Mouse (Mus musculus) thymus, postnatal 10 days (tissue): ENCODE results near the gene Hs2st1.

ENCODE experiments used
- DNase-seq, 2 experiments: peaks; one replicate each; pipeline ENCODE4 v3.0.0; 2021; ENCODE audit warnings: low spot score in 2 of 2

Hs2st1 gene

DNA sequence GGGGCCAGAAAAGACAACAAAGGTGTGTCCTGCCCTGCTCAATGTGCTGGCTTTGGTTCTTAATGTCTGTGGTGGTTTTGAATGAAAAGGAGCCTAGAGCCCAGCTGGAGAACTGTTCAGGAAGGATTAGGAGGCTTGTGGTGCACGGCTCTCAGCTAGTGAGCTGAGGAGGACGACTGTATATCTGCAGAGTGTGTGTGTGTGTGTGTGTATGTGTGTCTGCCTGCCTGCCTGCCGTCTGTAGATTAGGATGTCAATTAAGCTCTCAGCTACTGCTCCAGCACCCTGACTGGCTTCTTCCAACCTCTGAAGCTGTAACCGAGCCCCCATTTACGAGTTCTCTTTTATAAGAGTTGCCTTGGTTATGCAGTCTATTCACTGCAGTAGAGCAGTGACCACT lies 62.1 kb downstream of the Hs2st1 start:
- no peak for DNase-seq

DNA sequence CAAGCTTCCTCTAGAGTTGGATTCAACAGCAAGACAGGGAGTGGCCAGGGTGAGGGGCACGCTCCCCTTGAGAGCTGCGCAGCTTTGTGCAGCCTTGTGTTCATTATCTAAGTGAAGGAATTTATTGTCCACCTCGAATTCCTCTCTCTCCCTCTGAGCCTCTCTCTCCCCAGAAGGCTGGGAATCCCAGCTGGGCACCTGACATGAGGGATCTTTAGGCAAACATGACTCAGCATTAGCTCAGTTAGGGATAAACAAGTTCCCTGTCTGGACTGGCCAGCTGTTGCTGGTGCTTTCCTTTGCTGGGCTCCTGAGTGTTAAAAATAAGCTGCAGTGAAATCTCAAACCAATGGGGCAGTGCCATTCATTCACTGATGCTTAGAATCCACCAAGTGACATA lies 63.8 kb downstream of the Hs2st1 start:
- DNase-seq, result no peak

DNA sequence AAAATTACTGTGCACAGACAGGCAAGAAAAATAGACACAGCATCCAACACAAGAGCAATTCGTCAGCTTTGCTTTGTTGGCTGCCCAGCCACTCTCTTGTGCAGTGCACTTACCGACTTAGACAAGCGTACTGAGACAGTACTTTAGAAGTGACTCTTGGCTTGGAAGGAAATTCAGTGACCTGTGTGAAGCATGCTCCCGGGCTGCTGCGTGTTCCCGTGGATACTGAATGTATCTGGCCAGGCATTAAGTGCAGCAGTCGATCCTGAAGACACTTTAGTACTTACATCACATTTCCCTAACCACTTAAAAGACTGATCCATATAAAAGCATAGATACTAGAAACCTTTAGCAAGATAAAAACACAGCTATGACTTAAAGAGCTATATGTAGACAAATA lies 68.1 kb downstream of the Hs2st1 start:
- no peak for DNase-seq

DNA sequence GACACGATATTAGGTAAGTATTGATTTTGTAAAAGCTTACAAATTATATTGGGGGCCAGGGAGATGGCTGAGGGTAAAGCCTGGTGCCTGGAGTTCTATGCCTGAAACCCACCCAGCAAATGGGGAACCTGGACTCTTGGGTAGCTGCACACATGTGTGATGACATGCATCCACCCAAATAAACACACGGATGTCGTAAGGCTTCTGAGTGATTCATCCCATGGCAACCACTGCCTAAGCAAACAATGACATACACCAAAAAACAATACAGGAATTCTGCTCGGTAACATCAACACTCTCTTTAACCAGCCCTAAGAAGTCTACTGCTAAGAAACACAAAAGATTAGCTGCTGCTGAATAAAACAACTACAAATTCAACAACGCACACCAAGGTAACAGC lies 73.2 kb downstream of the Hs2st1 start:
- DNase-seq, result no peak

DNA sequence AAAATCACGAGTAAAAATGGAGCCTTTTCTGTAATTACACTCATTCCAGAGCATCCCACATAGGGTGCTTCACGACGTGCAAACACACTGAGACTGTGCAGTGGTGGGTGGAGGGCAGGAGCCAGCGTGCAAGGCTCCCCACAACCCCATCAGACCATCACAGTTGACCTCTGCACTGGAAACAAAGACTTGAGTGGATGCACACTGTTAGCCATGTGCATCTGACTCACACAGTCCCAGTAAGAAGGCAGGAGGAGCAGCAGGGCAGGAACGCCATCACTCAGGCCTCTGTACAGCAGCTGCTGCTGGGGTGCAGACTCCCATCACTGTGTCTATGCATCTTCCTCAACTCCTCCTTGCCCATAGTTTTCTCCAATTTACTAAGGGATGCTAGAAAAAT lies 75.1 kb downstream of the Hs2st1 start:
- DNase-seq, result no peak

DNA sequence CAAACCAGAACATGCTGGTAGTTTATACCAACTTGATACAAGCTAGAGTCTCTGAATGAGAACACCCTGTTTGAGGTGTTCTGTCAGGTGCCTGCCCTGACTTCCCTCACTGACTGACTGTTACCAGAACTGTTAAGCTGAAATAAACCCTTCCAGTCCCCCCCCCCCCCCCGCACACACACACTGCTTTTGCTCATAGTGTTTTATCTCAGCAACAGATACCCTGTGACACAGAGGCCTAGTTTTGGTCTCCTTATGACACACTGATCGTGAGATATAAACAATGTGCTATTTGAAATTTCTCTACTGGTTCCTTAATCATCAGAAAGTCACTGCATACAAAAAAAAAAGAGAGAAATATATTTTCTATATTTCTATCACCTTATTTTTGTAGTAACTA lies 81.2 kb downstream of the Hs2st1 start:
- no peak for DNase-seq

DNA sequence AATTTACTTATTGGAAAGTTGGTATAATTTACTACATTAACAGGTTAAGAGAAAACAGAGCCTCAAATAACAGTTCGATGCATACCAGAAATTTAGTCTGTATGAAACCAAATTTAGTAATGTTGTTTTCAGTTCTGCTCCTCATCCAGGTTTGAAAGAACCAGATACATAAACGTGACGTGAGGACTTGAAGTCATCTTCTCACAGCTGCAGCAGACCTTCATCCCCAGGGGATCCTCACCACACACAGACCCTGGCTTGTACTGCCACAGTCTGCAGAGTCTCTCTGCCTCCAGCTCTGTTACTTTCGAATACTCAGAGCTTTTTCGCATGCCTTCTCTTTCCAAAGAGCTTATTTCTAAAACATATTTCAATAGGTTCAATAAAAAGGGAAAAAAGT lies 89.4 kb downstream of the Hs2st1 start:
- DNase-seq, result no peak

DNA sequence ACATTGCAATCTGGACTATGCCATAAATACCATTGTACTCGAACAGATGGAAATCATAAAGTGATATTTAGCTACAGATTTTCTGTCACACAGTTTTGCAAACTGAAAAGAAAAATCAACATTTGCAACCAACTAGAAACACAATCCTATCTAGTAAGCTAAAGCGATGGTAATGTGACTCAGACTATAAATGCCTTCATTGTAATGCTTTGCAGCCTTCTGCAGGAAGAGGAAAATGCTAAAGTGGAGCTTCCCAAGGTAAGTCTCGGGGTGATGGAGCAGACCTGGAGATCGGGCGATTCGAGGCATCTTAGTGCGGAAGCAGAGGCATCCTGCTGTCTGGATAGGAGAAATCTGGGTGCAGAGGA lies 91.6 kb downstream of the Hs2st1 start:
- no peak for DNase-seq

DNA sequence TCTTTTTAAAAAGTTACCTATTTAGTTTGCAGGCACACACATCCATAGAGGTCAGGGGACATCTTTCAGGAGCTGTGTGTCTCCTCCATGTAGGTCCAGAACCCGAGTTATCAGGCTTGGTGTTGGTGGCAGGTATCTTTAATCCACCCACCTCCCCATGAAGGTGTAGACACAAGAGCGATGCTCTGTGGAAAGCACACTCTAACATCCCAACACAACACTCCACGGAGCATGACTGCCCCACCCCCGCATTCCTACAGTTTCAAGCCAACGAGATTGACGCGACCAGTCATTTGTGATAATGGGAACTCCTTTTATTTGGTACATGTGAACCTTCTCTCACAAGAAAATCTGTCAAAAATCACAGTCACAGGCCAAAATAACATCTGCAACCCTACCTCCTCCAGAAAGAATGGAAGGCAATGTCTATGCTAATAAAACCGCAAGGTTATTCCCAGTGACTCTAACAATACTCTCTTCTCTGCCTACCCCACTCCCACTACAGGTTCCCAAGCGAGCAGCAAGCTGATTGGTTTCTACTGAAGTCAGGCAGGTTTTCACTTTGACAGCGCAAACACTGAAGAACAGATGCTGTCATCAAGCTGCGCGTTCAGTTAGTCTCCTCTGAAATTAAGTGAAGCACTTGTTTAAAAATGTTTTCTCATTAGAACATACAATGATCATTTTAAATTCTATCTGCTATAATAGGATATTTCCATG lies 92.1 kb downstream of the Hs2st1 start:
- DNase-seq, result no peak

DNA sequence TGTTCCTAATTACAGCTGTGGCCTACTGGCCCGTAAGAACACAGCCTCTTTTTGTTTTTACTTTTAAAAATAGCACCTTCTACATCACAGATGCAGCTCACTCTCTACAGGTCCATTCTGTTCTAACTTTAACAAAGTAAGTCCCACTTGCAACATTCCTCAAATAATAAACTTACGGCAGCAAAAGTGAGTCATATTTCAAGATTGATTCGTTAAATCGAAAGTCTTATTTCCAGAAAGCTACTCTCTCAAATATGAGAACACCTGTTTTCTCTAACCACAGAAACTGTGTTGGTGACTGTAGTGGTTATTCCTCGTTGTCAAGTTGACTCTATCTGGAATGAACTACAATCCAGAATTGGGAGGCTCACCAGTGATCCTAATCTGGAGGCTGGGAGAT lies 94.1 kb downstream of the Hs2st1 start:
- DNase-seq, result no peak

DNA sequence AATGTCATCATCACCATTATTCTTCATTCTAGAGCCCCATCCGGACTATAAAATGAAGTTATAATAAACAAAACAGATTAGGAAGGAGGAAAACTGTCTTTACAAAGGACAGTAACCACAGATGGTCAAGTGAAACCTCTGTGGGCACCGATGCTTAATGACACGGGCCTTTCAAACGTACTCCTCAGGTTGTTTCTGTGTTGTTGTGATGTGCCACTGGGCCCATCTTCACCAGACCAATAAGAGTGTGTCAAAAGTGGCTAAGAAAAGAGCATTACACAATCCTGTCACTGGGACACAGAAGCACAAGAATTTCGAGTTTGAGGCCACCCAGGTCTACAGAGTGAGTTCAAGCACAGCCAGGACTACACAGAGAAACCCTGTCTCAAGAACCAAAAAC lies 95.3 kb downstream of the Hs2st1 start:
- DNase-seq, result no peak

DNA sequence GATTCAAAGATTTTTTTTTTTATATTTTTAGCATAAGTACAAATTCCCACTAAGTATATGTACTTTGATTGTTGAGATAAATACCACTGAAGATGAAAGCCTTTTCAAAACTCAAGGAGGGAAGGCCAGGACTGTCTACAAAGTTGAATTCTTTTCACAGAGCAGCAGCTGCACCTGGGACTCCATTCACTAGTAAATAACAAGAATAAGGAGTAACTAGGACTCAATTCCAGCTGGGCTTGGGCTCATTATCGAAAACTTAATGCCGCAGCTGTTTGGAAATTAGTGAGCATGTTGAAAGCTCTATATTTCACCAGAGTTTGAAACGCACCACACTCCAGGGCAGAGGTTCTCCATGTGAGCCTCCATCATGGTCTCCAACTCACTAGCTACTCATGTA lies 98.0 kb downstream of the Hs2st1 start:
- no peak for DNase-seq

DNA sequence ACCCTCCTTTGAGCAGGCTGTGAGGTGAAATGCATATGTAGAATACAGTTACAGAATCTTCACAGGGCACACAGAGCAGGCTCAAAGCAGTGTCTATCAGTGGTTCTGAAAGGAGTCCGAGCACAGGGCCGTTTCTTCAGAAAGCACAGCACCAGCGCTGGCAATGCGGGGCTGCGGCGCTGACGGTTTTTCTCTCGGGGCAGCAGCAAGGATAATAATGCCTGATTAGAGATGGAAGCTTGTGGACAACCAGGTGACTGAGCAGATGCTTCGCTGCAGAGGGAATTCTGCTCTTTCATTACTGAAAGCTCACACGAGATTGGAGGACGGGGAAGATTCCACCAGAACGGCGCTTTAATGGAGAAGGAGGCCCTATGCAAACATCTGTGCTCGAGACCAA lies 99.1 kb downstream of the Hs2st1 start:
- DNase-seq, result no peak

DNA sequence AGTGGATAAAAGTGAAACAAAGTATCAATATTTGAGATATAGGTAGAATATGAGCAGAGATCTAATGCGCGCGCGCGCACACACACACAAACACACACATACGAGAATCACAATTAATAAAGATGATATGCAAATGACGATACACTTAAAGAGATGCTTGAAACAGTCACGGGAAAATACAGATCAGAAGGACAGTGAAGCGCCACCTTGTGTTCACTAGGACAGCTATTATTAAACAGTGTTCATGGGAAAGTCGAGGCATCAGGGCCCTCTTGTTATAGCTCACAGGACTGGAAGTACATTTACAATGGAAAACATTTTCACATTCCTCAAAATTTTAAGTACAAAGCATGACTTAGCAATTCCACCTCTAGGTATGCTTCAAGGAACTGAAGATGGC lies 102.5 kb downstream of the Hs2st1 start:
- DNase-seq, result no peak

DNA sequence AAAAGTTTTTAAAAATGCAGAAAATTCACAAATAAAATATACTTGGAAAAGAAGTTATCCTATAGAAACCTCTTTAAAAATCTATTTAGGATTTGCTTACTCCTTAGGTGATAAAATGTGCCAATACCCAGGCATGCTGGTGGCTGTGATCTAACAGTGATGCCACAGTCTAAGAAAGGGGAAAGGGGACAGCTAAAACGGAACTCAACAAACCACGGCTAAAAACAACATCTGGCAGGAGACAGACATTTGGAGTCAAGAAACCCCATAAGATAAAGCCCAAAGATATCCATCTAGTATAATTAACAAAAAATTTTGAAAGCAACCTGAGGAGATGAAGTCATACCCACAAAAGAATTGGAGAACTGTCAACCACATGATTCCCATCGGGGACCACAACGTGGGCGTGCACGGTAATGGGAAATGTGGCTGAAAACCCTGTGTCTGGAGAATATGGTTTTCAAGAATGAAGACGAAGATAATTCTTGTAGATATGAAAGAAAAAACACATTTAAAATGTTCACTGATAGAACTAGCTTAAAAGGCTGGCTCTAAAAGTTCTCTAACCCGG lies 103.8 kb downstream of the Hs2st1 start:
- no peak for DNase-seq

DNA sequence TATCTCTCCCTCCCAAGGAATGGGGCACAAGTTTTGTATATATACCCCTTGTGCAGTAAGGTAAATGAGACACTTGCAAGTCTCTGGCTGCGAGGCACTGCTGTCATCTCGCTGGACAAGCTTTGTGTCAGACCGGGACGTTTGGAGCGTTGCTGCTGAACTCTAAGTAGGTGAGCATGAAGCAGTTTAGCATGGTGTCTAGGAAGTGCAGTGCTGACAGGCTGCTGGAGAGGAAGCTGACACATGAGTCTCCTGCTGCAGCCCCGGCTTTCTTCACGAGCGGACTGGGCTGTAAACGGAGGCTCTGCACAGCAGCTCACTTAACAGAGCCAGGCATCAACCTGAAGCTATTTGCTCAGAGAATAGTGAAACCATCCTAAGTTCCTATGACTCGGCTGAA lies 107.3 kb downstream of the Hs2st1 start:
- DNase-seq, result no peak

DNA sequence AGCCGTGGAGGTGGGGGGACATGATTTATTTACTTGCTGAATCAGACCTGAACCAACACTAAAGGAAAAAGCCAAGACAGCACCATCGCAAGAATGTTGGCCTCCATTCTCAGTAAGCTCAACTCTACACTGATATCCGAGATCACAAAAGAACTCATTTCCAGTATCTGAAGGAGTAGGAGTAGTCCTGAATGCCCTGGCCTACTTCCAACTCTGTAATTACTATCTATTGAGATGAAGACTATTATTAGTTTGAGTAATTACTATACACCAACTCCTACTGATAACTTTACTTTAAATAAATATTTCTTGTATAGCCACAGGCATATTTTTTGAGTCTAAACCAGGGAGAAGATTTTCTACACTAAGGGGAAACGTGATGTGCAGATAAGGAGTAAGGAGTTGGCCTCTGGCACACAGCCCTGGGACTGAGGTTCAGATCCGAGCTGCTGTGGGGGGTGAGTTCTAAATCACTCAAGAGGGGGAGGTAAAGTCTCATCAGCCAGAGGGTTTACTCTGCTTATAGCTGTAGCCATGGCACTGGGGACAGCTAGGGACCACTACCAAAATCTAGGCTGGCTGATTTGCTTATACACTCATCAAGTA lies 109.7 kb downstream of the Hs2st1 start:
- no peak for DNase-seq

DNA sequence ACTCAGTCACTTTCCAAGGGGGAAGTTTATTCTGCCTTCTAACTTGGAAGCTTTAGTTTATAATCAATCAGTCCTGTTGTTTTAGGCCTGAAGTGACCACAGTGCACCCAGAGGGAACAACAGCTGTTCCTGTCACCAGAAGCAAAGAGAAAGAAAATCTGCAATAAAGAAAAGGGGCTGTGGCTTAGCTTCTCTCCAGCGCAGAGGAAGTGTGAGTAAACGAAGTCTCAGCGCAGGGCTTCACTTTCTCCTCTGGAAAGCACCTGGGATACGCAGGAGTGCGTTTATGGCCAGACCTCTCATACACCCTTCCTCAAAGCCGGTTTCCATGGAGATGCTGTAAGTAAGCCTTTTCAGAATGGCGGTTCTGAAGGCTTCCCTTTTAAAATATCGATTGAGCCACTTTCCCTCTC lies 110.7 kb downstream of the Hs2st1 start:
- no peak for DNase-seq

DNA sequence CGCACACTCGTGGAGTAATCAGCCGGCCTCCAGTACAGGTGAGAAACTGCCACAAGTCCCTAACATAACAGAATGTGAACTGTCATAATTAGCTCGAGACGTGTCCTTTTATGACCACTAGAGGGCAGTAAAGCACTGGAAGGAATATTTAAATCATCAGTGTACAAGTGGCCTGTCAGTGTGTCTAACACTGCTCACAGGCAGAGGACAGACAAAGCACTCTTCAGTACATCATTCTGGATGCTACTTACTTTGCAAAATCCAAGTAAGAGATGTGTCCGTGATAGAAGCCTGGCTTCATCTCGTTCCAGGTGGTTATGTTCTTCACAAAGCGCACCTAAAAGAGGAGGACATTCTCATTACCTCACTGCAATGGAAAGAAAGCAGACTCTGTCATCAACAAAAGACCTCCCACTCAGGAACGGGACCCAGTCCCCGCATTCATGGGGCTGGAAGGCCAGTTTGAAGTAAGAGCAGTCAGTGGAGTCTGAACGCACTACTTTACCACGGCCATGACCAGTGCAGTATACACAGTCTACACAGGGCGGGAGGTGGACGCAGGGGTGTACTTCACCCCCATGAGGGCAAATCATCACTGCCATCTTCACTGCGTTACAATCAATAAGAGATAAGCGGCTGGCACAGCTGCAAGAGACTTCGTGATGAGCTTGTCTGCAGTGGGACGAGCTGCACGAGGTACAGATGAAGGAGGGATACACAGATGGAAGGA lies 116.1 kb downstream of the Hs2st1 start:
- DNase-seq, result peak; percentile 27 to 58

DNA sequence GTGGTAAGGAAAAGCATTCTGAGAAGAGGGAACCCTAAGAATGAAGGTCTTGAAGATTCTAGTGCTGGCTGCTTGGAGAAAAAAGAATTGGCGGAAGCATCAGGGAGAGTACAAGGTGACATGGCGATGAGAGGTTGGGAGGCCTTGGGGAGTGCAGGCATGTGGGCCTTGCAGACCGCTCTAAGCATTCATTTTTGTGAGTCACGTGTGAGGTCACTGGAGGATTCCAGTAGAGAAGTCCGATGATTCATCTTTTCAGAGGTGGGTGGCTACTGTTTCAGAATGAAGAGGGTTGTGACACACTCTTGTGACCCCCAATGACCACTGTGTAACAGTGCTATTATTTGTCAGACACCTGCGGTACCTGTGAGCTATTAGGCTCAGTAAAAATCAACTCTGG lies 121.0 kb downstream of the Hs2st1 start:
- no peak for DNase-seq

DNA sequence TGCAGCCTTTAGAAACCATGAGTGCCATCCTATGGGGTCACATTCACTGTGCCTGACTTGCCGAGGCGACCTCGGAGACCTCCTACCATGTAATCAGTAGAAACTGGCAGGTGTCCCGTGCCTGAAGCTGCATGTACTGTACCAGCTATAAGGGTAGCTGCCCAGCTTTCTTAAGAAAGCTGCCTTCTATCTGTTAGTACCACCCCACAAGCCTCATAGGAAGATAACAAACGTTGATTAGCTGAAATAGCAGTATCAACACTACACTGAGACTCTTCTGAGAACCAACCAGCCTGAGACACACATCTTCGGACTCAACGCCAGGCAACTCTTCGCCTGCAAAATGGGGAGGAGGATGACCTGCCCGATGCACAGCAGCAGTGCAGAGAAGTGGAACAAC lies 122.1 kb downstream of the Hs2st1 start:
- no peak for DNase-seq

DNA sequence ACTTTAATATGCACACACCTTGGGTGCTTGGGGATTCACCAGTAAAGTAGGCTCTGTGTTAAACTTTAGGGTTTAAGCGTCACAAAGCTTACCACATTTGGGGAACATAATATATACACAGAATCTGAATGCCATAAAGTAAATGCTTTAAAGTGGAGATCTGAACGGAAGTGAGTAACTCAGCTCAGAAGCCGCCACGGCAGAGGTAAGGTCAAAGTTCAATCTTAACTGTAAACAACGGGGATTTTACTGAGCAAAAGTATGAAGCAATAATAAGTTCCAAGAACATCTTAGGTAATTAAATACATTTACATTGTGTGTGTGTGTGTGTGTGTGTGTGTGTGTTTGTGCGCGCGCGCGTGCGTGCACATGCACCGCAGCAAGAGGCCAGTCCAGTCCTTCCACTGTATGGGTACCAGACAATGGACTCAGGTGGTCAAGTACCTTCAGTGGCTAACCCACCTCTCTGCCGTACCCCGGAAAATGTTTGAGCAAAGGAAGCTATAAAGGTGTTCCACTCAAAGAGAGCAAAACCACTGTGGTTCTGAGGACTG lies 123.8 kb downstream of the Hs2st1 start:
- DNase-seq, result no peak
